Mouse (Mus musculus): ENCODE data around the gene Foxk1. TPM values are rescaled to one million over a fixed set of nuclear protein-coding genes. Genes with fewer than 3 reads are reported as not detected.
A peak's percentile ranks its signal among the peaks of the same experiment; 100 is the strongest.

Gene Foxk1
- polyA plus RNA-seq, 1 experiment: 26.1 TPM

- 74% methylated on average over 16 of the region's 16 CpGs for WGBS
- Histone ChIP-seq H3K4me1 (ENCODE audit: control insufficient read depth, insufficient read depth, low read length) (peaks cover 40% of the 10 kb centered on the region), H3K4me3 (replicated peaks; ENCODE audit: extremely low read depth, low read depth, low read length) (no peak overlapping the region)
- no peak for DNase-seq
- TF ChIP-seq CTCF (IDR thresholded peaks at IDR 0.05; ENCODE audit: insufficient read depth, low read length): no peak
Observed at GRCm38 (mm10) chr5:142438380-142438938, 37.2 kb downstream of the Foxk1 start.

- Histone ChIP-seq H3K4me1 (ENCODE audit: control insufficient read depth, insufficient read depth, low read length) (peaks cover 54% of the 10 kb centered on the region), H3K4me3 (replicated peaks; ENCODE audit: extremely low read depth, low read depth, low read length) (peak overlapping the region; percentile 12)
- 3% methylated on average over 12 of the region's 12 CpGs for WGBS
- no peak for DNase-seq
- TF ChIP-seq POLR2A (IDR thresholded peaks at IDR 0.05; ENCODE audit: borderline replicate concordance, extremely low read depth, low read depth, low read length): no peak
- no peak for TF ChIP-seq CTCF (IDR thresholded peaks at IDR 0.05; ENCODE audit: insufficient read depth, low read length)
Observed at GRCm38 (mm10) chr5:142439911-142440432, 38.7 kb downstream of the Foxk1 start.

GRCm38 (mm10) chr5:142440451-142441147 is 39.3 kb downstream of the Foxk1 start:
- DNase-seq: peak; percentile 90
- WGBS: 0% methylated on average over 19 of the region's 19 CpGs
- TF ChIP-seq CTCF (IDR thresholded peaks at IDR 0.05; ENCODE audit: insufficient read depth, low read length) (no peak), POLR2A (IDR thresholded peaks at IDR 0.05; ENCODE audit: borderline replicate concordance, extremely low read depth, low read depth, low read length) (no peak; the same call in 1 of the 2 replicates)
- H3K4me3 ChIP-seq (replicated peaks; ENCODE audit: extremely low read depth, low read depth, low read length): peak overlapping the region; percentile 41
- peaks cover 59% of the 10 kb centered on the region for H3K4me1 ChIP-seq (ENCODE audit: control insufficient read depth, insufficient read depth, low read length)

GRCm38 (mm10) chr5:142441332-142442044 is 40.2 kb downstream of the Foxk1 start:
- DNase-seq: no peak
- H3K4me1 ChIP-seq (ENCODE audit: control insufficient read depth, insufficient read depth, low read length): peaks cover 61% of the 10 kb centered on the region
- peak overlapping the region; percentile 41 for H3K4me3 ChIP-seq (replicated peaks; ENCODE audit: extremely low read depth, low read depth, low read length)
- TF ChIP-seq CTCF (IDR thresholded peaks at IDR 0.05; ENCODE audit: insufficient read depth, low read length): no peak
- TF ChIP-seq POLR2A (IDR thresholded peaks at IDR 0.05; ENCODE audit: borderline replicate concordance, extremely low read depth, low read depth, low read length): no peak
- WGBS: 39% methylated on average over 22 of the region's 22 CpGs

DNA sequence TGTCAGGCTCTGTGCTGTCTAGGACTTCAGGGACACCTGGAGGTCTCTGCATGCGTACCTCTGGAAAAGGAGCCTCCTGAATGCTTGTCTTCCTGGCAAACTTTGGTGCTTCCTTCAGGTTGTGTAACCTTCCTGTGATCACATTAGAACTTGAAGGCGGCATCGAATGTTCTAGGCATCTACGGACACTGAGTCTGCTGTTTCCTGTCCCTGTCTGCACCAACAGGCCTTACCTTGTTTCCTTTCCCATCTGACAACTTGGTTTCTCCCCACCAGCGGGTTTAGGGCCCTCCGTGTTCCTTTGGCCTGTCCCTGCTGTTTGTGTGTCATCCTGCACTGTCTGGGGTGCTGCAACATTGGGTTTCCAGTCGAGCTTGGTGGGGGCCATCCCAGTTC is 40.7 kb downstream of the Foxk1 start:
- H3K4me3 ChIP-seq (replicated peaks; ENCODE audit: extremely low read depth, low read depth, low read length): no peak overlapping the region
- peaks cover 61% of the 10 kb centered on the region for H3K4me1 ChIP-seq (ENCODE audit: control insufficient read depth, insufficient read depth, low read length)
- TF ChIP-seq CTCF (IDR thresholded peaks at IDR 0.05; ENCODE audit: insufficient read depth, low read length) (no peak), POLR2A (IDR thresholded peaks at IDR 0.05; ENCODE audit: borderline replicate concordance, extremely low read depth, low read depth, low read length) (no peak)
- WGBS: 55% methylated on average over 7 of the region's 7 CpGs
- DNase-seq: no peak

DNA sequence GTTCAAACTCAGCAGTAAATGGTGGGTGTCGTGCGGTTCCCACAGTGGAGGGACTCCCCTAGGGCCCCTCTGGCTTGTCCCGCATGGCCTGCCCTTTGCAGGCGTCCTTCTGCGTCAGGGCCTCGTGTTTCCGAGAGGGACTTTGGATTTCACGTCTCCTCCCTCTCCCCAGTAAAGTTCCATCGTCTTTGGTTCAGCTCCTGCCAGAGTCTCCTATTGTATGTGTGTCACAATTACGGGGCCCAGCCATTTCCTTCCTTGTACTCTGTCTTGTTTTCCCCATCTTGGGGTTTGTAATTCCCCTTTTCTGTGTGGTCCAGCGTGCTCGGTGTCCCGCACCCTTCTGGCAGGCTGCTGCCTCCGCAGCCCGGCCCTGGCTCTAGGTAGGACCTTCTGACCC is 42.2 kb downstream of the Foxk1 start:
- no peak for TF ChIP-seq CTCF (IDR thresholded peaks at IDR 0.05; ENCODE audit: insufficient read depth, low read length)
- no peak for TF ChIP-seq POLR2A (IDR thresholded peaks at IDR 0.05; ENCODE audit: borderline replicate concordance, extremely low read depth, low read depth, low read length)
- no peak overlapping the region for H3K4me3 ChIP-seq (replicated peaks; ENCODE audit: extremely low read depth, low read depth, low read length)
- DNase-seq: no peak
- peaks cover 63% of the 10 kb centered on the region for H3K4me1 ChIP-seq (ENCODE audit: control insufficient read depth, insufficient read depth, low read length)
- WGBS: 59% methylated on average over 15 of the region's 15 CpGs

GRCm38 (mm10) chr5:142443994-142444393 is 42.7 kb downstream of the Foxk1 start:
- TF ChIP-seq POLR2A (IDR thresholded peaks at IDR 0.05; ENCODE audit: borderline replicate concordance, extremely low read depth, low read depth, low read length) (no peak), CTCF (IDR thresholded peaks at IDR 0.05; ENCODE audit: insufficient read depth, low read length) (no peak)
- peaks cover 59% of the 10 kb centered on the region for H3K4me1 ChIP-seq (ENCODE audit: control insufficient read depth, insufficient read depth, low read length)
- no peak for DNase-seq
- 57% methylated on average over 14 of the region's 14 CpGs for WGBS
- no peak overlapping the region for H3K4me3 ChIP-seq (replicated peaks; ENCODE audit: extremely low read depth, low read depth, low read length)

DNA sequence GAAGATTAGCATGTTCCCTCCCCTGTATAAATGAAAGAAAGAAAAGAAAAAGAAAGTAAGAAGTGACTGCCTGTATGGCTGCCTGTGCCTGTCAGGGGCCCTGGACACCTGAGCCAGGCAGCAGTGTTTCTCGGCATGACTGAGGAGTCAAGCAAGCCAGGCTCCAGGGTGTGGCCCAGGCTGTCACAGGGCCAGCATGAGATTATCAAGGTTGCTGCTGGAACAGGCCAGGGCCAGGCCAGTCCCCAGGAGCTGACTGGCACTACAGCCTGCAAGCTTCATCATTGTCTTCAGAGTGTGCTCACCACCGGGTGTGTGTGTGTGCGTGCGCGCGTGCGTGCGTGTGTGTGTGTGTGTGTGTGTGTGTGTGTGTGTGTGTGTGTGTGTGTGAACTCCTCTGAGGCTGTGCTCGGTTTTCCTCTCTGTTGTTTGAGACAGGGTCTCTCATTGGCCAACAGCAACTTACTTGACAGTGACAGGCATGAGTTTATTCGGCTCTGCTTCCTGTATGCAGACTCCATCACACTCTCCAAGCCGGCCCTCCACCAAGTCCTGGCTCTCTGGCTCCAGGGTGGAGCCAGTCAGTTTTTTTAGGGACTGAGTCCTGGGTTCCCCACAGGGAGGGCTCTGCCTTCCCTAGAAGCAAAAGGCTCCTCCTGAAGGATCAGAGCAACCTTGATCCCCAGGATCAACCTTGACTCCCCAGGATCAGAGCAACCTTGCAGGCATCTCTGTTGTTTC is 43.7 kb downstream of the Foxk1 start:
- DNase-seq: no peak
- TF ChIP-seq CTCF (IDR thresholded peaks at IDR 0.05; ENCODE audit: insufficient read depth, low read length): no peak
- no peak for TF ChIP-seq POLR2A (IDR thresholded peaks at IDR 0.05; ENCODE audit: borderline replicate concordance, extremely low read depth, low read depth, low read length)
- WGBS: 29% methylated on average over 11 of the region's 11 CpGs
- Histone ChIP-seq H3K4me1 (ENCODE audit: control insufficient read depth, insufficient read depth, low read length) (peaks cover 51% of the 10 kb centered on the region), H3K4me3 (replicated peaks; ENCODE audit: extremely low read depth, low read depth, low read length) (no peak overlapping the region)

GRCm38 (mm10) chr5:142445709-142446108 is 44.4 kb downstream of the Foxk1 start:
- no peak for DNase-seq
- Histone ChIP-seq H3K4me3 (replicated peaks; ENCODE audit: extremely low read depth, low read depth, low read length) (no peak overlapping the region), H3K4me1 (ENCODE audit: control insufficient read depth, insufficient read depth, low read length) (peaks cover 49% of the 10 kb centered on the region)
- WGBS: 57% methylated on average over 8 of the region's 8 CpGs
- TF ChIP-seq POLR2A (IDR thresholded peaks at IDR 0.05; ENCODE audit: borderline replicate concordance, extremely low read depth, low read depth, low read length) (no peak), CTCF (IDR thresholded peaks at IDR 0.05; ENCODE audit: insufficient read depth, low read length) (no peak)

All from lung, adult 2 months (tissue).